Mouse (Mus musculus) activated CD4-positive, CD25-positive, alpha-beta regulatory T cell (primary cell): ENCODE results near the gene Angptl8. TPM values are rescaled to one million over a fixed set of nuclear protein-coding genes. Genes with fewer than 3 reads are reported as not detected.

ENCODE experiments used
- polyA plus RNA-seq, 2 experiments: library from polyadenylated mRNA; unstranded; fragments of 100-300 nt; shearing (Covaris generic); gene quantifications; one replicate each; pipeline ENCODE4 v1.2.1; 2017

Angptl8 gene
- polyA plus RNA-seq = not detected

DNA sequence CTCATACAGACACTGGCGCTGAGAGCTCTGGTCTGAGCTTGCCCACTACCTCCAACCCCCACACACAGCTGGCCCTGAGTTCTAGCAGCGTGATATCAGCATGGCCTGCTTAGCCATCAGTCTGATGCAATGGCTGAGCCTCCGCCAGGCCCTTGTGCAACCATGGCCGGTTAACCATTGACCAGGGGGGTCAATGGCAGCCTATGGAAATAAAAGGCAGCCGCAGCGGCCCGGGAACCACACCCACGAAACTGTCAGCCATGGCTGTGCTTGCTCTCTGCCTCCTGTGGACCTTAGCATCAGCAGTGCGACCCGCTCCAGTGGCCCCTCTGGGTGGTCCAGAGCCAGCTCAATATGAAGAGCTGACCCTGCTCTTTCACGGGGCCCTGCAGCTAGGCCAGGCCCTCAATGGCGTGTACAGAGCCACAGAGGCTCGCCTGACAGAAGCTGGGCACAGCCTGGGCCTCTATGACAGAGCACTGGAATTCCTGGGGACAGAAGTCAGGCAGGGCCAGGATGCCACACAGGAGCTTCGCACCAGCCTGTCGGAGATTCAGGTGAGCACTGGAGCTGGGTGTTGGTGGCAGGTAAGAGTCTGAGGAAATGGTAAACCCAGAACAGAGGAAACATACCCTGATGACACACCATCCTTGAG, at the start of gene Angptl8:
Gene Angptl8, plus strand, starts transcription at position 253 of the 655 bp plus-strand sequence.

DNA sequence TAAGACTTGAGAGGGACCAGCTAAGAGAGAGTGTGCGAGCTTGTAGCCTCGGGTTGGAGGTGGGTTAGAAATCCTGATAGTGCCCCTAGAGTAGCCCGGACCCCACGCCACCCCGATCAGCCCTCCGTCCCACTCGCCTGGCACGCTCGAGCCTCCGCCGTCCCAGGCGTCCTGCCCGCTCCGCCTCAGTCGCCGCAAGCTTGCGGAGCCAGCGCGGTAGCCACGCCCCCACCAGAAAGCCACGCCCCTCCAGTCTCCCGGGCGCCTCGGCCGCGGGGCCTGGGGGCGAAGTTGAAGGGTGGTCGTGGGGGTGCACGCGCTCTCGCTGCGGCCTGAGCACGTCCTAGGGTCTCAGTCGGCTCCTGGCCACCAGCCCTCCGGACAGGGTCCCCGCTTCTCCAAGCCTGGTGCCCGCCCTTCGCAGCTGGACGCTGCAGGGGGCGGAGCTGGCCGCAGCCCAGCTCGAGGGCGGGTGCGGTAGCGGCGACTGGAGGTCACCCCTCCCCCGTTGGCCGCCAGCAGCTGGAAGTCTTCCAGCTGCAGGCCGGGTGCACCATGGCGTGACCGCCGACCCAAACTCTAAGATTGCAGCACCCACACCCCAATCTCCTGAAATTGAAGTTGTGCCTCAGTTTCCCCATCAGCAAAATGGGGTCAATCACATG, 36.8 kb upstream of the Angptl8 start, which contains the start of gene Kank2:
Gene Kank2, minus strand, starts transcription at position 400 of the 665 bp plus-strand sequence.

DNA sequence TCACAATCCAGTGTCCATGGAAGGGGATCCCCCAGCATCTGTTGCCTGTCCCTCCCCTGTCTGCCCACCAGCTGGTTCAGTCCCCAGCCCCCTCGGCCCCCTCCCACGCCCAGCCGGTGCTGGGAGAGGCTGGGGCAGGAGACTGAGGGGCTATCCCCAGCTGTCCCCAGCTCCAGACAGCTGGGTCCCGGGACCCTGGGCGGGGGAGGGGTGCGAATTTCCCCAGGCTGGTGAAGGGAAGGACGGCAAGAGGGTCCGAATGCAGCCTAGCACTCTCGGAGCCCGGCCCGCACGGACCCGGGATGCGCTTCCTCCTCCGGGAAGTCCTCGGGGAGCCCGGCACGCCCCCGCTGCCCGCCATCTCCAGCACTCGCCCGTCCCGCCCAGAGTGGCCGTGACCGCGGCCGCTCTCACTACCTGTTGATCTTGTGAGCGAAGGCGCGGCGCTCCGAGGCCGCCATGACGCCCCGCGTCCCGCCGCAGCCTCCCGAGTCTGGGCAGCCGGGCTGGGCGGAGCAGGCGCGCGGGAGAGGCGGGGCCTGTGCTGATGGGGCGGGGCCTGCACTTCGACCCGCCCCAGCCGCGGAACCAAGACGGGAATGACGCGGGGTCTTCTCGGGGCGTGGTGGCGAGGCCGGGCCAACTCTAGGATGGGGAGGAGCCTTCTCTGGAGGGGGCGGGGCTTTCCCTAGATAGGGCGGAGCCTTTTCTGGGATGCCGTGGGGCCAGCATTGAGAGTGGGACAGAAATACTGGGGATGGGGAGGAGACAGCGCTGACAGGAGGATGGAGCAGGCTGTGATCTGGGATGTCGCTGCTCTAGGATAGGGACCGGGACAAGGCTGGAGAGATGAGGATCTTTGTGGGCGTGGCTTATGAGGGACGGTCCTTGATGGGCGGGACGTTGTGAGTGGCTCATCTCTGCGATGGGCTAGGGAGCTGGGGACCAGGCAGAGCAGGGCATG, 17.1 kb downstream of the Angptl8 start, which contains the start of gene Dock6:
Gene Dock6, minus strand, starts transcription at position 508 of the 964 bp plus-strand sequence.

Other genes with a start within 250 kb of the Angptl8 start
- gene Timm29, start 242.8 kb upstream of the Angptl8 start, polyA plus RNA-seq = 10 to 100 TPM; 31.7 to 39.3 TPM
- 10 to 100 TPM; 21.2 to 28.7 TPM for gene Yipf2, start 242.7 kb upstream of the Angptl8 start, polyA plus RNA-seq
- 10 to 100 TPM; 48.2 to 66.5 TPM for gene Smarca4, start 219.3 kb upstream of the Angptl8 start, polyA plus RNA-seq
- 10 to 100 TPM in 1 of 2 experiments, 1 to 10 TPM in 1; 1.1 to 15.6 TPM for gene Ldlr, start 112.0 kb upstream of the Angptl8 start, polyA plus RNA-seq
- 10 to 100 TPM; 16.0 to 19.4 TPM for gene Spc24, start 75.2 kb upstream of the Angptl8 start, polyA plus RNA-seq
- gene Kank2, start 36.8 kb upstream of the Angptl8 start, polyA plus RNA-seq = not detected
- gene Dock6, start 17.1 kb downstream of the Angptl8 start, polyA plus RNA-seq = 1 to 10 TPM in 1 of 2 experiments, under 1 TPM in 1; 0.60 to 1.2 TPM
- gene Rab3d, start 82.7 kb downstream of the Angptl8 start, polyA plus RNA-seq = 10 to 100 TPM in 1 of 2 experiments, 1 to 10 TPM in 1; 6.1 to 10.7 TPM
- gene Ccdc159, start 92.0 kb downstream of the Angptl8 start, polyA plus RNA-seq = under 1 TPM; 0.21 to 0.24 TPM
- gene Tmem205, start 92.0 kb downstream of the Angptl8 start, polyA plus RNA-seq = 1 to 10 TPM; 1.7 to 4.5 TPM
- gene Plppr2, start 101.5 kb downstream of the Angptl8 start, polyA plus RNA-seq = under 1 TPM; 0.09 to 0.27 TPM
- gene Swsap1, start 120.2 kb downstream of the Angptl8 start, polyA plus RNA-seq = 1 to 10 TPM; 7.7 to 9.4 TPM
- gene Epor, start 128.0 kb downstream of the Angptl8 start, polyA plus RNA-seq = 1 to 10 TPM in 1 of 2 experiments, not detected in 1; 2.5 TPM
- under 1 TPM in 1 of 2 experiments, not detected in 1; 0.11 TPM for gene Rgl3, start 153.9 kb downstream of the Angptl8 start, polyA plus RNA-seq
- gene Ccdc151, start 167.1 kb downstream of the Angptl8 start, polyA plus RNA-seq = under 1 TPM in 1 of 2 experiments, not detected in 1; 0.16 TPM
- 10 to 100 TPM; 75.9 to 94.6 TPM for gene Prkcsh, start 167.3 kb downstream of the Angptl8 start, polyA plus RNA-seq
- not detected for gene Elavl3, start 216.5 kb downstream of the Angptl8 start, polyA plus RNA-seq
- gene Gm49318, start 235.7 kb downstream of the Angptl8 start, polyA plus RNA-seq = not detected
- 10 to 100 TPM; 16.4 to 20.2 TPM for gene Zfp653, start 235.9 kb downstream of the Angptl8 start, polyA plus RNA-seq
- 10 to 100 TPM; 39.4 to 53.9 TPM for gene Ecsit, start 249.9 kb downstream of the Angptl8 start, polyA plus RNA-seq